Mouse (Mus musculus): ENCODE results near the gene Nlgn1. TPM values are rescaled to one million over a fixed set of nuclear protein-coding genes. Genes with fewer than 3 reads are reported as not detected.

Gene Nlgn1
- total and polyA plus RNA-seq, 3 experiments: 0.04 TPM; not detected in 2

DNA sequence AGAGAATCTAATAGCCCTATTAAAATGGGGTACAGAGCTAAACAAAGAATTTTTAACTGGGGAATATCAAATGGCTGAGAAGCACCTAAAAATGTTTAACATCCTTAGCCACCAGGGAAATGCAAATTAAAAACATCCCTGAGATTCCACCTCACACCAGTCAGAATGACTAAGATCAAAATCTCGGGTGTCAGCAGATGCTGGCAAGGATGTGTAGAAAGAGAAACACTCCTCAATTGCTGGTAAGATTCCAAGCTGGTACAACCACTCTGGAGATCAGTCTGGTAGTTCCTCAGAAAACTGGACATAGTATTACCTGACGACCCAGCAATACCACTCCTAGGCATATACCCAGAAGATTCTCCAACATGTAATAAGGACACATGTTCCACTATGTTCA, 869.2 kb downstream of the Nlgn1 start:
- 73% methylated on average over 2 of the region's 2 CpGs for WGBS
- no peak for DNase-seq

GRCm38 (mm10) chr3:25456250-25456860, 875.9 kb downstream of the Nlgn1 start:
- DNase-seq: no peak
- H3K79me2 ChIP-seq (replicated peaks; ENCODE audit: control insufficient read depth, insufficient read depth, low read length): no peaks in the 10 kb centered on the region
- TF ChIP-seq EP300 (IDR thresholded peaks at IDR 0.05; ENCODE audit: insufficient read depth, low read depth, low read length) (no peak), CTCF (IDR thresholded peaks at IDR 0.05) (no peak), POLR2A (IDR thresholded peaks at IDR 0.05; ENCODE audit: insufficient read depth, low read depth, low read length) (no peak)
- no peaks in the 10 kb centered on the region for H3K27me3 ChIP-seq (ENCODE audit: control insufficient read depth, insufficient read depth, low read length)
- 69% methylated on average over 8 of the region's 8 CpGs for WGBS
- H3K36me3 ChIP-seq (ENCODE audit: control insufficient read depth, insufficient read depth, low read length): no peaks in the 10 kb centered on the region
- H3K4me3 ChIP-seq: no peak overlapping the region
- H3K4me1 ChIP-seq (ENCODE audit: control insufficient read depth, insufficient read depth, low read length): no peaks in the 10 kb centered on the region
- intact Hi-C loops (cut with DNase I): no loop called here
- no peak overlapping the region for H3K9ac ChIP-seq (ENCODE audit: low read depth, low read length)
- no peak overlapping the region for H3K27ac ChIP-seq

More for the DNA sequence above, 869.2 kb downstream of the Nlgn1 start:
- no peaks in the 10 kb centered on the region for H3K36me3 ChIP-seq (ENCODE audit: control insufficient read depth, insufficient read depth, low read length)
- H3K4me3 ChIP-seq: no peak overlapping the region
- H3K27me3 ChIP-seq (ENCODE audit: control insufficient read depth, insufficient read depth, low read length): no peaks in the 10 kb centered on the region
- no peak overlapping the region for H3K27ac ChIP-seq
- H3K79me2 ChIP-seq (replicated peaks; ENCODE audit: control insufficient read depth, insufficient read depth, low read length): no peaks in the 10 kb centered on the region
- H3K9ac ChIP-seq (ENCODE audit: low read depth, low read length): no peak overlapping the region
- intact Hi-C loops (cut with DNase I): no loop called here
- no peaks in the 10 kb centered on the region for H3K4me1 ChIP-seq (ENCODE audit: control insufficient read depth, insufficient read depth, low read length)
- no peak for TF ChIP-seq EP300 (IDR thresholded peaks at IDR 0.05; ENCODE audit: insufficient read depth, low read depth, low read length)
- TF ChIP-seq CTCF (IDR thresholded peaks at IDR 0.05): no peak
- no peak for TF ChIP-seq POLR2A (IDR thresholded peaks at IDR 0.05; ENCODE audit: insufficient read depth, low read depth, low read length)

- WGBS: 37% methylated on average over 1 of the region's 1 CpGs
- no peaks in the 10 kb centered on the region for H3K36me3 ChIP-seq (ENCODE audit: control insufficient read depth, insufficient read depth, low read length)
- intact Hi-C loops (cut with DNase I): no loop called here
- H3K27ac ChIP-seq: no peak overlapping the region
- no peak for DNase-seq
- H3K9ac ChIP-seq (ENCODE audit: low read depth, low read length): no peak overlapping the region
- no peaks in the 10 kb centered on the region for H3K4me1 ChIP-seq (ENCODE audit: control insufficient read depth, insufficient read depth, low read length)
- TF ChIP-seq EP300 (IDR thresholded peaks at IDR 0.05; ENCODE audit: insufficient read depth, low read depth, low read length): no peak
- no peak for TF ChIP-seq POLR2A (IDR thresholded peaks at IDR 0.05; ENCODE audit: insufficient read depth, low read depth, low read length)
- no peak for TF ChIP-seq CTCF (IDR thresholded peaks at IDR 0.05)
- no peaks in the 10 kb centered on the region for H3K79me2 ChIP-seq (replicated peaks; ENCODE audit: control insufficient read depth, insufficient read depth, low read length)
- no peak overlapping the region for H3K4me3 ChIP-seq
- H3K27me3 ChIP-seq (ENCODE audit: control insufficient read depth, insufficient read depth, low read length): no peaks in the 10 kb centered on the region
Measured at GRCm38 (mm10) chr3:25452314-25452713, 879.9 kb downstream of the Nlgn1 start.

DNA sequence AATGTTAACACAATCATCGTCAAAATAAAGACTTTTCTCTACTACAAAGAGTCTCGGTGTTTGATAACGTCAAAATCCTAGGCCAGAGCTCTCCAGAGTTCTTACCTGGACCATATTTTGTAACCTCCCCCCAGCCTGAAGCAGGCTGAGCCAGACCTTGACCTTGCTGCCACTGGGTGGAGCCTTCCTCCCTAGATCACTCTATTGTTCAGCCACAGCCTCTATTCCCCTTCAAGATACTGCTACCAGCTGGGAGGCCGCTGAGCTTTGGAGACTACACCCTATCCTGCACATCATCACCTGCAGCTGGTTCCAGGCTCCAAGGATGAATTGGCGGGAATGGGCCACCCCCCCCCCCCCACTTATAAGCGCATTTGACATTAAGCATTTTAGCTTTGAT, 881.8 kb downstream of the Nlgn1 start:
- 58% methylated on average over 6 of the region's 6 CpGs for WGBS
- no peaks in the 10 kb centered on the region for H3K4me1 ChIP-seq (ENCODE audit: control insufficient read depth, insufficient read depth, low read length)
- no peaks in the 10 kb centered on the region for H3K27me3 ChIP-seq (ENCODE audit: control insufficient read depth, insufficient read depth, low read length)
- no peak overlapping the region for H3K4me3 ChIP-seq
- H3K79me2 ChIP-seq (replicated peaks; ENCODE audit: control insufficient read depth, insufficient read depth, low read length): no peaks in the 10 kb centered on the region
- H3K9ac ChIP-seq (ENCODE audit: low read depth, low read length): no peak overlapping the region
- TF ChIP-seq EP300 (IDR thresholded peaks at IDR 0.05; ENCODE audit: insufficient read depth, low read depth, low read length): no peak
- no peak for TF ChIP-seq POLR2A (IDR thresholded peaks at IDR 0.05; ENCODE audit: insufficient read depth, low read depth, low read length)
- no peak for TF ChIP-seq CTCF (IDR thresholded peaks at IDR 0.05)
- H3K36me3 ChIP-seq (ENCODE audit: control insufficient read depth, insufficient read depth, low read length): no peaks in the 10 kb centered on the region
- intact Hi-C loops (cut with DNase I): no loop called here
- DNase-seq: no peak
- no peak overlapping the region for H3K27ac ChIP-seq

GRCm38 (mm10) chr3:25449356-25449755, 882.9 kb downstream of the Nlgn1 start:
- Histone ChIP-seq H3K36me3 (ENCODE audit: control insufficient read depth, insufficient read depth, low read length) (no peaks in the 10 kb centered on the region), H3K4me1 (ENCODE audit: control insufficient read depth, insufficient read depth, low read length) (no peaks in the 10 kb centered on the region), H3K4me3 (no peak overlapping the region), H3K79me2 (replicated peaks; ENCODE audit: control insufficient read depth, insufficient read depth, low read length) (no peaks in the 10 kb centered on the region), H3K27ac (no peak overlapping the region), H3K9ac (ENCODE audit: low read depth, low read length) (no peak overlapping the region), H3K27me3 (ENCODE audit: control insufficient read depth, insufficient read depth, low read length) (no peaks in the 10 kb centered on the region)
- no peak for DNase-seq
- WGBS: 51% methylated on average over 4 of the region's 4 CpGs
- TF ChIP-seq EP300 (IDR thresholded peaks at IDR 0.05; ENCODE audit: insufficient read depth, low read depth, low read length) (no peak), CTCF (IDR thresholded peaks at IDR 0.05) (no peak)
- intact Hi-C loops (cut with DNase I): no loop called here

DNA sequence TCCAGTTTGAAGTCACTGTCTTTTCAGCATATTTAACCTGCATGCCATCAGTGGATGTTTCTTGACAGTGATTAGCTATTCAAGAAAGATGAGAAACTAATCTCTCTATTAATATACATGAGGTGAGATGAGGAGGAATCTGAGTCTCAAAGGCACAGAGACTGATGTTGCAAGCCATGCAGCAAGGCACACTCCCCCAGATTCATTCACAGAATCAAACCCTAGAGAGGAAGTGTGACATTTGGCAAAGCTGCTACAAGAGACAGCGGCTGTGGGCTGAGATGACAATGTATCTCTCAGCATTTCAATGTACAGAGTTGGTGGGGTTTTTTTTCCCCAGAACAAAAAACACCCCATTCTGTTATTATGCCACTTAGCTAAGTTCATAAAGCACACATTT, 885.1 kb downstream of the Nlgn1 start:
- no peak overlapping the region for H3K27ac ChIP-seq
- intact Hi-C loops (cut with DNase I): no loop called here
- no peaks in the 10 kb centered on the region for H3K79me2 ChIP-seq (replicated peaks; ENCODE audit: control insufficient read depth, insufficient read depth, low read length)
- H3K27me3 ChIP-seq (ENCODE audit: control insufficient read depth, insufficient read depth, low read length): no peaks in the 10 kb centered on the region
- H3K4me1 ChIP-seq (ENCODE audit: control insufficient read depth, insufficient read depth, low read length): no peaks in the 10 kb centered on the region
- no peak overlapping the region for H3K4me3 ChIP-seq
- no peaks in the 10 kb centered on the region for H3K36me3 ChIP-seq (ENCODE audit: control insufficient read depth, insufficient read depth, low read length)
- H3K9ac ChIP-seq (ENCODE audit: low read depth, low read length): no peak overlapping the region
- 50% methylated on average over 1 of the region's 1 CpGs for WGBS
- DNase-seq: no peak
- no peak for TF ChIP-seq POLR2A (IDR thresholded peaks at IDR 0.05; ENCODE audit: insufficient read depth, low read depth, low read length)
- TF ChIP-seq EP300 (IDR thresholded peaks at IDR 0.05; ENCODE audit: insufficient read depth, low read depth, low read length): no peak
- no peak for TF ChIP-seq CTCF (IDR thresholded peaks at IDR 0.05)
